Mouse (Mus musculus) forebrain, embryonic 12.5 days (tissue): ENCODE data around the gene Stk32b. TPM values are rescaled to one million over a fixed set of nuclear protein-coding genes. Genes with fewer than 3 reads are reported as not detected.

Experiments used
- ATAC-seq: fragments of 200-750 bp; cut with Nextera tagmentation; 2 replicates; pipeline ENCODE4 v1.8.0; 2017; ENCODE audit warnings: moderate TSS enrichment; ENCODE audit not compliant: low FRiP score
- H3K27ac ChIP-seq: fragments of 300-500 bp; sonication (generic); 2 replicates; pipeline ENCODE4 v1.5.1; 2016; ENCODE audit warnings: mild to moderate bottlenecking
- H3K27me3 ChIP-seq: fragments of 300-500 bp; sonication (generic); 2 replicates; pipeline ENCODE4 v1.6.1; 2016; ENCODE audit warnings: mild to moderate bottlenecking
- H3K36me3 ChIP-seq: fragments of 300-500 bp; sonication (generic); replicated peaks from 2 replicates; pipeline ENCODE4 v1.6.1; 2016; ENCODE audit warnings: mild to moderate bottlenecking
- H3K4me1 ChIP-seq: fragments of 300-500 bp; sonication (generic); 2 replicates; pipeline ENCODE4 v1.6.1; 2016
- H3K4me2 ChIP-seq: fragments of 300-500 bp; sonication (generic); 2 replicates; pipeline ENCODE4 v1.6.1; 2016; ENCODE audit warnings: mild to moderate bottlenecking, moderate library complexity
- H3K4me3 ChIP-seq: fragments of 300-500 bp; sonication (generic); replicated peaks from 2 replicates; pipeline ENCODE4 v1.5.1; 2016; ENCODE audit warnings: mild to moderate bottlenecking
- H3K9ac ChIP-seq: fragments of 300-500 bp; sonication (generic); 2 replicates; pipeline ENCODE4 v1.6.1; 2016; ENCODE audit warnings: mild to moderate bottlenecking
- H3K9me3 ChIP-seq: fragments of 300-500 bp; sonication (generic); 2 replicates; pipeline ENCODE4 v1.6.1; 2016
- WGBS: fragments of 180-500 bp; shearing (Covaris S2); methylation state at CpG from one replicate; pipeline ENCODE4 v1.1.7; 2016; 5-methylcytosine and 5-hydroxymethylcytosine counted together
- polyA plus RNA-seq: library from polyadenylated mRNA; unstranded; fragments of >200 nt; fragmentation: Nextera tagmentation; extraction: Ambion mirVana; gene quantifications from 2 replicates; pipeline ENCODE4 v1.2.1, GENCODE M21; 2016

Gene Stk32b
- polyA plus RNA-seq, 1 experiment from 2014 or later, result 4.3 TPM

- H3K4me2 ChIP-seq, result peak overlapping the region; percentile 72
- peak overlapping the region; percentile 56 for H3K9ac ChIP-seq
- 0% methylated on average over 14 of the region's 14 CpGs for WGBS
- no peaks in the 10 kb centered on the region for H3K9me3 ChIP-seq
- peak overlapping the region; percentile 45 for H3K4me3 ChIP-seq
- H3K27me3 ChIP-seq, result peaks cover 43% of the 10 kb centered on the region
- H3K4me1 ChIP-seq, result peaks cover 5% of the 10 kb centered on the region
- no peaks in the 10 kb centered on the region for H3K36me3 ChIP-seq
- no peak overlapping the region; the same call in 1 of the 2 replicates for H3K27ac ChIP-seq
- ATAC-seq, result peak; percentile 69
Observed at GRCm38 (mm10) chr5:37717384-37717963, 503 bp upstream of the Stk32b start.

DNA sequence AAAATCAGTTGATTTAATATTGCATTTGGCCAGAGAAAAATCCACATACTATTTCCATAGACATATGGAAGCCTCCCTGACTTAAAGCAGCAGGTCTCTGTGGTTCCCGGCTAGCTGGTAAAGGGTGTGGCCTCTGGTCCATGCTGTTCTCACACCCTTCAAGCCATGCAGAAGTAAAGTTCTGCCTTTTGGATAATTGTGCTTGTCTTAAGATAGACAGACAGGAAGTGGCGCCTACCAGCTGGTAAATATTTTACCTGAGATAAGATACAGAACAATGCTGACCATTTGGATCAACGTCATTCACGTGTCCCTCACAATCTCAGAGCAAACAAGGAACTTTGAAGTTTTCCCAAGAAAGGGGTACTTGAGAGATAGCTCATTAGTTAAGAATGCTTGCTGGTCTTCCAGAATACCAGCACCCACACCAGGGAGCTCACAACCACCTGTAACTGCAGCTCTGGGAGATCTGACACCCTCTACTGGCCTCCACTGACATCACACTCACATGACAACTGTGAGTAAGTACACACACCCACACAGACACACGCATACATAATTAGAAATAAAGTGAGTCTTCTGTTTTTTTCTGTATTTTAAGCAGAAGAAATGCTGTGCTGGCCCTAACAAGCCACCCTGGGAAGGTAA lies 7.6 kb downstream of the Stk32b start:
- 86% methylated on average over 5 of the region's 5 CpGs for WGBS
- Histone ChIP-seq H3K4me1 (no peaks in the 10 kb centered on the region), H3K36me3 (no peaks in the 10 kb centered on the region), H3K4me3 (no peak overlapping the region), H3K27ac (no peak overlapping the region), H3K27me3 (no peaks in the 10 kb centered on the region), H3K9ac (no peak overlapping the region), H3K9me3 (peaks cover 5% of the 10 kb centered on the region), H3K4me2 (no peak overlapping the region)
- no peak for ATAC-seq

GRCm38 (mm10) chr5:37708124-37708523 lies 8.8 kb downstream of the Stk32b start:
- WGBS, result 69% methylated on average over 3 of the region's 3 CpGs
- no peaks in the 10 kb centered on the region for H3K4me1 ChIP-seq
- H3K27ac ChIP-seq, result no peak overlapping the region
- H3K36me3 ChIP-seq, result no peaks in the 10 kb centered on the region
- ATAC-seq, result no peak
- H3K27me3 ChIP-seq, result no peaks in the 10 kb centered on the region
- peaks cover 5% of the 10 kb centered on the region for H3K9me3 ChIP-seq
- H3K4me3 ChIP-seq, result no peak overlapping the region
- H3K9ac ChIP-seq, result no peak overlapping the region
- H3K4me2 ChIP-seq, result no peak overlapping the region

- no peak for ATAC-seq
Observed at GRCm38 (mm10) chr5:37704962-37705361, 12.0 kb downstream of the Stk32b start.

GRCm38 (mm10) chr5:37699757-37700156 lies 17.2 kb downstream of the Stk32b start:
- ATAC-seq, result no peak
- no peak overlapping the region for H3K4me2 ChIP-seq
- H3K4me1 ChIP-seq, result peaks cover 15% of the 10 kb centered on the region
- no peak overlapping the region for H3K9ac ChIP-seq
- no peaks in the 10 kb centered on the region for H3K9me3 ChIP-seq
- H3K27ac ChIP-seq, result no peak overlapping the region
- H3K4me3 ChIP-seq, result no peak overlapping the region
- 90% methylated on average over 12 of the region's 12 CpGs for WGBS
- 0 out of 2 replicates have a peak, but pooled peaks cover 3% of the 10 kb centered on the region for H3K27me3 ChIP-seq
- H3K36me3 ChIP-seq, result no peaks in the 10 kb centered on the region

More at GRCm38 (mm10) chr5:37704962-37705361, 12.0 kb downstream of the Stk32b start:
- Histone ChIP-seq H3K27ac (no peak overlapping the region), H3K4me3 (no peak overlapping the region), H3K36me3 (no peaks in the 10 kb centered on the region), H3K4me2 (no peak overlapping the region), H3K9ac (no peak overlapping the region), H3K4me1 (no peaks in the 10 kb centered on the region), H3K27me3 (no peaks in the 10 kb centered on the region), H3K9me3 (peaks cover 5% of the 10 kb centered on the region)
- WGBS, result 71% methylated on average over 2 of the region's 2 CpGs

DNA sequence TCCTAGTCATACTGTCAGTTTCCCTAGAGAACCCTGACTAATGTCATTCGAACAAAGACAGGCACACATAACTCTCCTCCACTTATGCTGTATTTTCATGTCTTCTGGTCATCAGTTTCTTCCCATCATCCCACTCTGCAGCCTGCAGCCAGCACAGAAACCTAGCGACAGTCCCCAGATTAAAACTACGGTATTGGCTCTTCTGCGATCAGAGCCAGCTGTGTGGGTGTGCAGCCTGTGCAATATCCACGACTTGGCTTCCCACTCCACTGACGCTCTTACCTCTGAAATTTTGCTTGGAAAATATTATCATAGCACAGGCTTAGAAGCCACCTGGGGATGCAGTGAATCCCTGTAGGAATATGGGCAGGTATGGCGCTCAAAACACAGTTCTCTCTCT lies 19.7 kb downstream of the Stk32b start:
- H3K36me3 ChIP-seq, result no peaks in the 10 kb centered on the region
- no peak overlapping the region for H3K4me2 ChIP-seq
- no peak overlapping the region for H3K27ac ChIP-seq
- ATAC-seq, result no peak
- peaks cover 15% of the 10 kb centered on the region for H3K4me1 ChIP-seq
- no peaks in the 10 kb centered on the region for H3K9me3 ChIP-seq
- H3K27me3 ChIP-seq, result 0 out of 2 replicates have a peak, but pooled peaks cover 3% of the 10 kb centered on the region
- no peak overlapping the region for H3K9ac ChIP-seq
- no peak overlapping the region for H3K4me3 ChIP-seq
- 89% methylated on average over 7 of the region's 7 CpGs for WGBS

GRCm38 (mm10) chr5:37695773-37696172 lies 21.2 kb downstream of the Stk32b start:
- WGBS, result 10% methylated on average over 4 of the region's 4 CpGs
- Histone ChIP-seq H3K4me1 (peaks cover 15% of the 10 kb centered on the region), H3K36me3 (no peaks in the 10 kb centered on the region), H3K27ac (no peak overlapping the region), H3K4me2 (no peak overlapping the region), H3K9me3 (no peaks in the 10 kb centered on the region), H3K27me3 (0 out of 2 replicates have a peak, but pooled peaks cover 3% of the 10 kb centered on the region), H3K4me3 (no peak overlapping the region), H3K9ac (no peak overlapping the region)
- peak; percentile 51; the same call in 1 of the 2 replicates for ATAC-seq

GRCm38 (mm10) chr5:37692759-37693158 lies 24.2 kb downstream of the Stk32b start:
- no peak overlapping the region for H3K4me2 ChIP-seq
- no peak overlapping the region for H3K4me3 ChIP-seq
- H3K27ac ChIP-seq, result no peak overlapping the region
- no peak overlapping the region for H3K9ac ChIP-seq
- H3K36me3 ChIP-seq, result no peaks in the 10 kb centered on the region
- H3K27me3 ChIP-seq, result no peaks in the 10 kb centered on the region
- peaks cover 15% of the 10 kb centered on the region for H3K4me1 ChIP-seq
- no peak for ATAC-seq
- 87% methylated on average over 3 of the region's 3 CpGs for WGBS
- H3K9me3 ChIP-seq, result no peaks in the 10 kb centered on the region

- Histone ChIP-seq H3K4me3 (no peak overlapping the region), H3K36me3 (no peaks in the 10 kb centered on the region), H3K27ac (no peak overlapping the region), H3K4me2 (no peak overlapping the region), H3K9me3 (no peaks in the 10 kb centered on the region), H3K9ac (no peak overlapping the region), H3K27me3 (no peaks in the 10 kb centered on the region), H3K4me1 (no peaks in the 10 kb centered on the region)
- WGBS, result 85% methylated on average over 7 of the region's 7 CpGs
- ATAC-seq, result no peak
Observed at GRCm38 (mm10) chr5:37670781-37671180, 46.2 kb downstream of the Stk32b start.

DNA sequence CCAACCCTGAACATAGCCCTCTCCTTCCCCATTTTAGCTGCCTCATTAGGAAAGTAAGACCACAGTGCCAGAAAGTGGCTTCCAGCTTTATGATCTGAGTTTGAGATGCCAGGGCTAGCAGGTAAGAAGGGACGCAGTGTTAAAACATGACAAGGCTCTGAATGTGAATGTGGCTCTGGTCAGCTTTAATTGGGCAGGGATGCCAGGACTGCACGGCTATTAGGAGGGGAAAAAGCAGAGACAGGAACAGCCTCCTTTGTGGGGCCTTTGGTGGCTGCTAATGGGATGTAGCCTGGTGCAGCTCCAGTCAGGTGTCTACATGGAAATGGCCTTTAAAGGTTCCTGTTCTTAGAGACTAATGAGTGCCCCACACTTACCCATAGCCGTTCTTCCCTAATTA lies 52.0 kb downstream of the Stk32b start:
- Histone ChIP-seq H3K9me3 (no peaks in the 10 kb centered on the region), H3K4me1 (no peaks in the 10 kb centered on the region), H3K4me2 (no peak overlapping the region), H3K27ac (no peak overlapping the region), H3K36me3 (no peaks in the 10 kb centered on the region), H3K9ac (no peak overlapping the region), H3K27me3 (no peaks in the 10 kb centered on the region), H3K4me3 (no peak overlapping the region)
- ATAC-seq, result no peak
- WGBS, result 80% methylated on average over 3 of the region's 3 CpGs

- WGBS, result 49% methylated on average over 4 of the region's 4 CpGs
Observed at GRCm38 (mm10) chr5:37659177-37659576, 57.8 kb downstream of the Stk32b start.

DNA sequence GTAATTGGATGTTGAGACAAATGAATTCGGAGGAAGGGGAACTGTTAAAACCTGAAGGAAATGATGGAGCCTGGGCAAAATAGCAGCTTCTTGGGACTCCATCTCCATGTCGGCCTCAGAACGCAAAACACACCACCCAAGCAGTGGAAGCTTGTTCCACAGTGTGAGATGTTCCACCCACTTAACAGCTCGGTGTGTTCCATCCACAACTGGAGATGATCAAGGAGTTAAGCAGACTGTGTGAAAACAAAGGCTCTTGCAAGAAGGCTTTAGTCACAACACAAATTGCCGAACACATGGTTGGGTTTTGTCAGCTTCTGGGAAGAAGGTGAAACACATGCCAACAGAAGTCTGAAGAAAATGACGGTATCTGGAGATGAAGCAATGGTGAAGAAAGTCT lies 59.2 kb downstream of the Stk32b start:
- WGBS, result 83% methylated on average over 6 of the region's 6 CpGs
- Histone ChIP-seq H3K9ac (no peak overlapping the region), H3K36me3 (no peaks in the 10 kb centered on the region), H3K27ac (no peak overlapping the region), H3K9me3 (no peaks in the 10 kb centered on the region), H3K27me3 (no peaks in the 10 kb centered on the region), H3K4me1 (peaks cover 7% of the 10 kb centered on the region; the same call in 1 of the 2 replicates), H3K4me2 (no peak overlapping the region), H3K4me3 (no peak overlapping the region)
- ATAC-seq, result no peak

More at GRCm38 (mm10) chr5:37659177-37659576, 57.8 kb downstream of the Stk32b start:
- Histone ChIP-seq H3K27me3 (no peaks in the 10 kb centered on the region), H3K27ac (no peak overlapping the region), H3K4me2 (no peak overlapping the region), H3K9ac (no peak overlapping the region), H3K4me3 (no peak overlapping the region), H3K36me3 (no peaks in the 10 kb centered on the region), H3K9me3 (no peaks in the 10 kb centered on the region), H3K4me1 (peaks cover 7% of the 10 kb centered on the region; the same call in 1 of the 2 replicates)
- no peak for ATAC-seq

- no peak overlapping the region for H3K4me2 ChIP-seq
- H3K27ac ChIP-seq, result no peak overlapping the region
- ATAC-seq, result no peak
- no peaks in the 10 kb centered on the region for H3K36me3 ChIP-seq
- peaks cover 10% of the 10 kb centered on the region; the same call in 1 of the 2 replicates for H3K4me1 ChIP-seq
- H3K9me3 ChIP-seq, result no peaks in the 10 kb centered on the region
- H3K27me3 ChIP-seq, result no peaks in the 10 kb centered on the region
- 85% methylated on average over 5 of the region's 5 CpGs for WGBS
- H3K9ac ChIP-seq, result no peak overlapping the region
- H3K4me3 ChIP-seq, result no peak overlapping the region
Observed at GRCm38 (mm10) chr5:37655208-37655607, 61.8 kb downstream of the Stk32b start.
